Mouse (Mus musculus) layer of hippocampus, postnatal 36 days (tissue): Measurements from ENCODE around the gene Mmachc. TPM values are rescaled to one million over a fixed set of nuclear protein-coding genes. Genes with fewer than 3 reads are reported as not detected.
"Not testable (repeated sequence)": the region's sequence is repeated elsewhere in the genome, so short reads cannot be mapped to it uniquely, and the experiment has no call there.

Source experiments
- DNase-seq, 2 experiments: peaks; one replicate each; pipeline ENCODE4 v3.0.0; 2022
- total RNA-seq, 2 experiments: library from RNA; stranded (reverse); gene quantifications; 2 replicates each; pipeline ENCODE4 v1.2.3; 2021

Mmachc gene
- total RNA-seq, 2 experiments from 2014 or later: 16.1 to 18.3 TPM

GRCm38 (mm10) chr4:116689309-116689876 lies 18.8 kb downstream of the Mmachc start:
- no peak for DNase-seq

- no peak for DNase-seq
Measured at GRCm38 (mm10) chr4:116687041-116687440, 21.2 kb downstream of the Mmachc start.

- peak; percentile 88 to 89 for DNase-seq
Measured at GRCm38 (mm10) chr4:116685402-116686061, 22.7 kb downstream of the Mmachc start, which contains the start of gene Prdx1. Prdx1 (plus strand) TSS chr4:116685544.

- no peak for DNase-seq
Measured at GRCm38 (mm10) chr4:116684665-116685064, 23.5 kb downstream of the Mmachc start.

GRCm38 (mm10) chr4:116683957-116684356 lies 24.2 kb downstream of the Mmachc start:
- DNase-seq: no peak

- not testable (repeated sequence) for DNase-seq
Measured at GRCm38 (mm10) chr4:116680521-116680920, 27.7 kb downstream of the Mmachc start.

GRCm38 (mm10) chr4:116679141-116679540 lies 29.1 kb downstream of the Mmachc start:
- DNase-seq: no peak

- DNase-seq: no peak
Measured at GRCm38 (mm10) chr4:116677808-116678207, 30.4 kb downstream of the Mmachc start.

- DNase-seq: no peak
Measured at GRCm38 (mm10) chr4:116676027-116676426, 32.2 kb downstream of the Mmachc start.

GRCm38 (mm10) chr4:116674761-116675160 lies 33.4 kb downstream of the Mmachc start:
- DNase-seq: not testable (repeated sequence)

GRCm38 (mm10) chr4:116672785-116673184 lies 35.4 kb downstream of the Mmachc start:
- DNase-seq: no peak

- no peak for DNase-seq
Measured at GRCm38 (mm10) chr4:116669291-116669690, 38.9 kb downstream of the Mmachc start.

- no peak for DNase-seq
Measured at GRCm38 (mm10) chr4:116668145-116668544, 40.1 kb downstream of the Mmachc start.

GRCm38 (mm10) chr4:116666625-116667024 lies 41.6 kb downstream of the Mmachc start:
- no peak for DNase-seq

- DNase-seq: no peak
Measured at GRCm38 (mm10) chr4:116661998-116662397, 46.2 kb downstream of the Mmachc start.

GRCm38 (mm10) chr4:116660829-116661228 lies 47.4 kb downstream of the Mmachc start:
- DNase-seq: no peak

- not testable (repeated sequence) for DNase-seq
Measured at GRCm38 (mm10) chr4:116659916-116660315, 48.3 kb downstream of the Mmachc start.

GRCm38 (mm10) chr4:116659474-116659873 lies 48.7 kb downstream of the Mmachc start:
- no peak for DNase-seq

- DNase-seq: no peak
Measured at GRCm38 (mm10) chr4:116657971-116658370, 50.2 kb downstream of the Mmachc start.

- DNase-seq: no peak
Measured at GRCm38 (mm10) chr4:116655658-116656057, 52.5 kb downstream of the Mmachc start.

- DNase-seq: no peak
Measured at GRCm38 (mm10) chr4:116655100-116655499, 53.1 kb downstream of the Mmachc start.

- no peak for DNase-seq
Measured at GRCm38 (mm10) chr4:116653228-116653627, 55.0 kb downstream of the Mmachc start.
